Mouse (Mus musculus): ENCODE measurements at regions not wholly inside any gene's neighbourhood (a gene's known extent, or its start where the extent isn't known, plus 50 kb on each side); places are given as distances from the start of the nearest gene placed in this dataset.
A peak's percentile ranks its signal among the peaks of the same experiment; 100 is the strongest.

DNA sequence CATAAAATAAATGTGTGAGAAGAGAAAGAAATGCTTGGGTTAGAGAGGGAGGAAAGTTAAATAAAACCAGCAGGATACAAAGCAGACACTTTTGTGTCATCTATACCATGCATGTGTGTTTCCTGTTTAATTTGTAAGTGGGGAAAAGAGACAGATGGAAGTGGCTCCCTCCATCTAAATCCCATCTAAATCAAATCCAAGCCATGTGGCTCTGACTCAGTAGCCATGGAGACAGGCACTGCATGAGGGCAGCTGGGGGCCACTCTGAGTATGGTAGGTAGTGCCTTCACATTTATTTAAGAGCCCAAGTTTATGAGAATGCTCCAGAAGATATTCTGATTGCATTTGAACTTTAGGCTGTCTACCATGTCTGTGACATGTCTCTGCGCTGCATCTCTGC is 97.8 kb upstream of the Tcf21 start:
- DNase-seq, result no peak

GRCm38 (mm10) chr10:22915785-22916514 is 96.0 kb upstream of the Tcf21 start:
- DNase-seq, result no peak

DNA sequence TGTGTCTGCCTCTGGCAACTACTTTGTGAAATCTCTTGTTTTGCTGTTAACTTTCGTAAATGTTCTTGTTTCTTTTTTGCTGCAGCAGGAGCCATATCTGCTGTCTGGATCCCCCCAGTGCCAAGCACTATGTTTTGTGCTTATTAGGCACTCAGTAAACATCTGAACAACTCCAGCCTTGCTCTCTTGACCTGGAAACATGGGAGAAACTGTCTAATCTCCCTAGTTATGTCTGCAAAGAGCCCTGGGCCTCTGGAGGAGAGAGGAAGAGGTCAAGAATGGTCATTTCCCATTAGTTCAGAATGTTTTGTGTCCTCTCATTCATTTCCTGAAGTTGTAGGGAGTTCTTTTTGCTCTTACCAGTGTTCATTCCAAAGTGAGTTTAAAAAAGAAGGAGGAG is 93.1 kb upstream of the Tcf21 start:
- no peak for DNase-seq

DNA sequence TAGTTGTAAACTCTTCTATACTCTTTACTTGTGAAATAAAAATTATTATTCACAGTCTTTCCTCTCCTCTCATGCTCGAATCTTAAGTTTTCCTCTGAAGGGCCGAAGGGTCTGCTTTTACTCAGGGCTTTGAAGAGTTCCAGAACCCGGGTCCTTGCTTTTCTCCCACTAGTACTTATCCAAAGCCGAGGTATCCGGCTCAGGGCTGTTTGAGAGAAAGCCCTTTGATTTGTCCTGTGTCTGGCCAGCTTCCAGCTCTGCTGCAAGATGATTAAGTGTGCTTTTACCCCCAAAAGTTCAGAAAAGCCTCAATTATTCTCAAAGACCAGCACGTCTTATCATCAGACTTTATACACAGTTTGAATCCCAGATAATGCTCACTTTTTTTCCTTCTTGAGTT is 88.7 kb upstream of the Tcf21 start:
- no peak for DNase-seq

DNA sequence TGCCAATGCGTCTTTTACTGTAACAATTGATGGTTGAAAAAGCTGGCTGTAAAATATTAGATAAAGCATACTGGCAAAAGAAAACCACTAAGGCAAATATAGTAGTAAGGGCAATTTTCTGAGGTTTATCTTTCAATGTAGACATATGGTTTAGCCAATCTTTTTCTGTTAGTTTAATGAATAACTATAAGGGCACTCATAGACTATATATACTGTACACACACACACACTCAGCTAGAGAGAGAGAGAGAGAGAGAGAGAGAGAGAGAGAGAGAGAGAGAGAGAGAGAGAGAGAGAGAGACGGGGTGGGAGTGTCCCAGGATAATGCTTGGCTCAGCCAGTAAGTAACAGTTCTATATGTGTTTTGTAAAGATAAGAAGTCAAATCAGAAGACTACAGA is 85.3 kb upstream of the Tcf21 start:
- DNase-seq, result no peak

GRCm38 (mm10) chr10:22893442-22893985 is 73.5 kb upstream of the Tcf21 start:
- no peak for DNase-seq

GRCm38 (mm10) chr10:22887451-22887850 is 67.5 kb upstream of the Tcf21 start:
- peak; percentile 26 for DNase-seq

GRCm38 (mm10) chr10:22879714-22880113 is 59.7 kb upstream of the Tcf21 start:
- DNase-seq, result no peak

GRCm38 (mm10) chr10:22877536-22878130 is 57.7 kb upstream of the Tcf21 start:
- DNase-seq, result no peak

GRCm38 (mm10) chr10:22877028-22877427 is 57.1 kb upstream of the Tcf21 start:
- no peak for DNase-seq

DNA sequence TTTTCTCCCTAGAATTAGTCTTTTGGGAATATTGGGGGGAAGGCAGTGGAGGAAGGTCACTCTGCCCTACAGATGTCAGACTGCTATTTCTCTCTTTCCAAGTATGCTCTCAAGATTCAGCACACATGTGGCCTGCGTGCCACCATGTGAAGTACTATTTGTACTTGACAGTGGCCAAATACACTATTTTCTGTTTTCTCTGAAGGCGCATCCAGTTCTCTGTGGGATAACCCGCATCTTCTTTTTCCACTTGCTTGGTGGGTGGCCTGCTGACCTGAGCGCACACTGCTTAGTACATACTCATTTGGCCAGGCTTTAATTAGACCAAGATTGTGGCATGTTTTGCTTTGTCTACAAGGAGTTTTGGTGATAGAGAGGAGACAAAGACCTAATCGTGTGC is 55.7 kb upstream of the Tcf21 start:
- no peak for DNase-seq

GRCm38 (mm10) chr10:22875181-22875580 is 55.2 kb upstream of the Tcf21 start:
- DNase-seq, result peak; percentile 22

All from gastrocnemius, postnatal 25 days (tissue).